Mouse (Mus musculus) embryonic facial prominence, embryonic 12.5 days (tissue): ENCODE data around the gene Mettl14. TPM values are rescaled to one million over a fixed set of nuclear protein-coding genes. Genes with fewer than 3 reads are reported as not detected.
A peak's percentile ranks its signal among the peaks of the same experiment; 100 is the strongest.

Experiments
- ATAC-seq: fragments of 200-750 bp; cut with Nextera tagmentation; 2 replicates; pipeline ENCODE4 v1.8.0; 2017; ENCODE audit not compliant: insufficient number of reproducible peaks, insufficient read depth, low FRiP score, low TSS enrichment
- H3K27ac ChIP-seq: fragments of 300-500 bp; sonication (generic); 2 replicates; pipeline ENCODE4 v1.5.1; 2016; ENCODE audit warnings: mild to moderate bottlenecking
- H3K27me3 ChIP-seq: fragments of 300-500 bp; sonication (generic); 2 replicates; pipeline ENCODE4 v1.6.1; 2016; ENCODE audit warnings: mild to moderate bottlenecking, moderate library complexity
- H3K36me3 ChIP-seq: fragments of 300-500 bp; sonication (generic); 2 replicates; pipeline ENCODE4 v1.6.1; 2016; ENCODE audit warnings: mild to moderate bottlenecking
- H3K4me1 ChIP-seq: fragments of 300-500 bp; sonication (generic); 2 replicates; pipeline ENCODE4 v1.6.1; 2016
- H3K4me2 ChIP-seq: fragments of 300-500 bp; sonication (generic); replicated peaks from 2 replicates; pipeline ENCODE4 v1.6.1; 2016; ENCODE audit warnings: mild to moderate bottlenecking, moderate library complexity
- H3K4me3 ChIP-seq: fragments of 300-500 bp; sonication (generic); 2 replicates; pipeline ENCODE4 v1.5.1; 2016; ENCODE audit warnings: mild to moderate bottlenecking
- H3K9ac ChIP-seq: fragments of 300-500 bp; sonication (generic); 2 replicates; pipeline ENCODE4 v1.6.1; 2016; ENCODE audit warnings: mild to moderate bottlenecking, moderate library complexity
- H3K9me3 ChIP-seq: fragments of 300-500 bp; sonication (generic); 2 replicates; pipeline ENCODE4 v1.6.1; 2016; ENCODE audit warnings: mild to moderate bottlenecking, moderate library complexity
- WGBS: fragments of 180-500 bp; shearing (Covaris S2); methylation state at CpG from one replicate; pipeline ENCODE4 v1.1.7; 2016; 5-methylcytosine and 5-hydroxymethylcytosine counted together
- polyA plus RNA-seq: library from polyadenylated mRNA; unstranded; fragments of >200 nt; fragmentation: Nextera tagmentation; extraction: Ambion mirVana; gene quantifications from 2 replicates; pipeline ENCODE4 v1.2.1, GENCODE M21; 2016

Mettl14 gene
- polyA plus RNA-seq, 1 experiment from 2014 or later = 35.9 TPM

DNA sequence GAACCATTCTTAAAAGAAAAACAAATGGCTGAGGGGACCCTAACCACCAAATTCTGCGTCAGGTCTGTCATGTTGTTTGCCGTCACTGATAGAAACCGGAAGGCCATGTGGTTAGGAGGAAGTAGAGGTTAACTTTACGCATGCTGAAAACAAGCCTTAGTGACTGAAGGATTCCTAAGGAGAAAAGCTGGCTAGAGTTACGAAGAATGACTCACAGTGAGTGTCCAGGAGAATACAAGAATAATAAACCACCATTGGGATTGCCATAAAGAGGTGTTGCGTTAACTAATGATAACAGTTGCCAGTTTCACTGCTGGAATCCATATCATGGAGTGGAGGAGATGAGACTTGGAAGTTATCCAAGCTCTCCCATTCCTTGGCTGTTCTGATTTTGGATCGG lies 51.0 kb downstream of the Mettl14 start:
- Histone ChIP-seq H3K4me3 (no peak overlapping the region), H3K36me3 (peaks cover 1% of the 10 kb centered on the region; the same call in 1 of the 2 replicates), H3K4me2 (no peak overlapping the region), H3K27me3 (no peaks in the 10 kb centered on the region), H3K4me1 (peaks cover 11% of the 10 kb centered on the region; the same call in 1 of the 2 replicates), H3K9ac (no peak overlapping the region), H3K9me3 (no peaks in the 10 kb centered on the region), H3K27ac (0 out of 2 replicates have a peak overlapping the region, but pooled peaks have one; percentile 38)
- no peak for ATAC-seq
- 66% methylated on average over 7 of the region's 7 CpGs for WGBS

DNA sequence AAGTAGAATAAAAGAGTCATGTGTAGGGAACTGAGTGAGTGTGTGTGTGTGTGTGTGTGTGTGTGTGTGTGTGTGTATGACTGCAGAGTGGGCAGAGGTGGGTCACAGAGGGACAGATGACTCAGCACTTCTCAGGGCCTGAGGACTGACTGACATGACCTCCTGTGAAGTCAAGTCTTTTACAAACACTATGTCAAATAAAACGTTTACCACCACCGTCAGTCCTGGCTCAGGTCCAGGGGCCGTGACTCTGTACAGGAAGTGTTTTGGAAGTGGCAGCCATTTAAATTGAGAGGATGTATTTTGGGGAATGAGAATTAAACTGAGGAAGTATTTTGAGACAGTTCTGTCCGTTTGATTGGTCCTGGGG lies 52.9 kb downstream of the Mettl14 start:
- H3K9me3 ChIP-seq = no peaks in the 10 kb centered on the region
- H3K4me2 ChIP-seq = no peak overlapping the region
- no peaks in the 10 kb centered on the region for H3K27me3 ChIP-seq
- H3K9ac ChIP-seq = no peak overlapping the region
- peak overlapping the region; percentile 51; the same call in 1 of the 2 replicates for H3K27ac ChIP-seq
- 28% methylated on average over 4 of the region's 4 CpGs for WGBS
- H3K36me3 ChIP-seq = no peaks in the 10 kb centered on the region; the same call in 1 of the 2 replicates
- no peak for ATAC-seq
- peaks cover 11% of the 10 kb centered on the region; the same call in 1 of the 2 replicates for H3K4me1 ChIP-seq
- no peak overlapping the region for H3K4me3 ChIP-seq

DNA sequence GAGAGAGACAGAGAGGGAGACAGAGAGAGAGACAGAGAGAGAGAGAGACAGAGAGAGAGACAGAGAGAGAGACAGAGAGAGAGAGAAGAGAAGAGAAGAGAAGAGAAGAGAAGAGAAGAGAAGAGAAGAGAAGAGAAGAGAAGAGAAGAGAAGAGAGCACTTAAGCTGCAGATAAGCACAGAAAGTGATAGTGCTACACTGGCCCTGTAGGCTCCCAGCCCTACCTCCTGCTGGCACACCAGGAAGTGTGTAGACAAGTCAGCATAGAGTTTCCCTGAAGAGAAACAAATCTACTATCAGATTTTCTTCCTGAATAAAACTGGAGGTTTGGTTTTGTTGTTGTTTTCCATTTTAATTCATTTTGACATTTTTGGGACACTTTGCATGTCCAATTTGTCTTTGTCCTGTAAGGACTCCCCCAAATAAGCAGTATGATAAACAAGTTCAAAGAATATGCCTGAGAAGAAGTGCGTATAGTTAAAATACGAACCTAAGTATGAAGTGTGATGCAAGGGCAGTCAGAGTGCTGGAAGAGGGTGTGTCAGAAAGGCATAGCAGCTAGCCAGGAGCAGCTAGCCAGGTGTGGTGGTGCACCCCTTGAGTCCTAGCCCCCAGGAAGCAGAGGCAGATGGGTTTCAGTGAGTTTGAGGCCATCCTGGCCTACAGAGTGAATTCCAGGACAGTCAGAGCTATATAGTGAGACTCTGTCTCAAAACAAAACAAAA lies 53.4 kb downstream of the Mettl14 start:
- no peaks in the 10 kb centered on the region; the same call in 1 of the 2 replicates for H3K36me3 ChIP-seq
- no peak overlapping the region for H3K4me2 ChIP-seq
- H3K27ac ChIP-seq = peak overlapping the region; percentile 51; the same call in 1 of the 2 replicates
- H3K4me3 ChIP-seq = no peak overlapping the region
- peaks cover 11% of the 10 kb centered on the region; the same call in 1 of the 2 replicates for H3K4me1 ChIP-seq
- no peaks in the 10 kb centered on the region for H3K9me3 ChIP-seq
- no peaks in the 10 kb centered on the region for H3K27me3 ChIP-seq
- no peak overlapping the region for H3K9ac ChIP-seq
- no peak for ATAC-seq
- WGBS = 84% methylated on average over 2 of the region's 2 CpGs

DNA sequence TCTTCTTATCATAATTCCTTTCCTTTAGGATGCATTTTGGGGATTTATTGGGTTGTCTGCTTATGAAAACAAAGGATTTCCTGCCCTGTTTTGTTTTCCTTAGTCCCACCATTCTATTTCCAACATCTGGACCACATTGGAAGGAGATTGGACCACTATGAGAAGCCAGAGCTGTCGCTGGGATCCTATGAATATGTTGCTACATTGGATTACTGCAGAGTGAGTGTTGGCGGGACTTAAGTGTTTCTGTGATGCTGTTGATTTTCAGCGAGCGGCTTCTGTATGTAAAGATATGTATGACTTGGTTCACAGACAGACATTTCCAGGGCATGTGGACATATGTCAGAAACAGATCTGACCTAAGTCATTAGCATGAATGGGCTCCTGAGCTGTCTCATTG lies 55.7 kb downstream of the Mettl14 start:
- Histone ChIP-seq H3K27me3 (no peaks in the 10 kb centered on the region), H3K27ac (no peak overlapping the region), H3K4me2 (no peak overlapping the region), H3K36me3 (no peaks in the 10 kb centered on the region; the same call in 1 of the 2 replicates), H3K9ac (no peak overlapping the region), H3K4me1 (peaks cover 11% of the 10 kb centered on the region; the same call in 1 of the 2 replicates), H3K9me3 (no peaks in the 10 kb centered on the region), H3K4me3 (no peak overlapping the region)
- WGBS = 78% methylated on average over 4 of the region's 4 CpGs
- no peak for ATAC-seq

DNA sequence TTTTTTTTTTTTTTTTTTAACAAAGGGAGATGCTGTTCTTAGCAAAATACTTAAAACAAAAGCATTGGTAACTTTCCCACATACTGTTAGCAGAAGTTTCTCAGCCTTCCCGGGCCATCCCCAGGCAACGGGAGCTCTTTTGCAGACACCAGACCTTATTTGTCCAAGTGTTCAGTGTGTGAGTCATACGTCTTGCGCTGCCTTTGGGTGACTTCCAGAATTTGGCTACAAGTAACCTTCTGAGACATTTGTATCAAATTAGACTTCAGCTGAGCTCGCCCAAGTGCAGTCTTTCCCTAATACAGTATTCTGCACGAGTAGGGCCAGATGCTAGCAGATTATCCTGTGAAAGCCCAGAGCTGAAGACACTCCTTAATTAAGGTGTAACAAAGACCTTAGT lies 56.7 kb downstream of the Mettl14 start:
- Histone ChIP-seq H3K4me1 (peaks cover 5% of the 10 kb centered on the region; the same call in 1 of the 2 replicates), H3K27ac (no peak overlapping the region), H3K9me3 (no peaks in the 10 kb centered on the region), H3K4me2 (no peak overlapping the region), H3K27me3 (no peaks in the 10 kb centered on the region), H3K36me3 (no peaks in the 10 kb centered on the region; the same call in 1 of the 2 replicates), H3K4me3 (no peak overlapping the region), H3K9ac (no peak overlapping the region)
- 51% methylated on average over 6 of the region's 6 CpGs for WGBS
- no peak for ATAC-seq

DNA sequence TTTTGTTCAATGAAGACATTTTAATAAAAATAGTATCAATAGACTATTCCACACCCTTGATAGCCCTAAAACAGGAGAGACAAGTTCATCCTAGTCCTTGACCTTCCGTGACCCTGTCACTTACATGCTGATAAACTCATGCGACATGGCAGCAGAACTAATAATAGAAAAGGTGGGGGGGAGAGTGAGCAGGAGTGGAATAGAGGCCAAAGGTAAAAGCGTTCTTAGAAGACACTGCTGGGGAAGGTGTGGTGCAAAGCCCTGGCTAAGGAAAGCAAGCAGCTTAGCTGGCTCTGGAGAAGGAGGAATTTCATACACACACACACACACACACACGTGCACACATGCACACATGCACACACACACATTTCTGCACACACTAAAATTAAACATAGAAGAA lies 61.6 kb downstream of the Mettl14 start:
- H3K4me1 ChIP-seq = no peaks in the 10 kb centered on the region
- no peaks in the 10 kb centered on the region for H3K27me3 ChIP-seq
- no peaks in the 10 kb centered on the region for H3K9me3 ChIP-seq
- 63% methylated on average over 4 of the region's 4 CpGs for WGBS
- H3K27ac ChIP-seq = no peak overlapping the region
- ATAC-seq = no peak
- H3K9ac ChIP-seq = no peak overlapping the region
- no peak overlapping the region for H3K4me2 ChIP-seq
- no peaks in the 10 kb centered on the region; the same call in 1 of the 2 replicates for H3K36me3 ChIP-seq
- no peak overlapping the region for H3K4me3 ChIP-seq

DNA sequence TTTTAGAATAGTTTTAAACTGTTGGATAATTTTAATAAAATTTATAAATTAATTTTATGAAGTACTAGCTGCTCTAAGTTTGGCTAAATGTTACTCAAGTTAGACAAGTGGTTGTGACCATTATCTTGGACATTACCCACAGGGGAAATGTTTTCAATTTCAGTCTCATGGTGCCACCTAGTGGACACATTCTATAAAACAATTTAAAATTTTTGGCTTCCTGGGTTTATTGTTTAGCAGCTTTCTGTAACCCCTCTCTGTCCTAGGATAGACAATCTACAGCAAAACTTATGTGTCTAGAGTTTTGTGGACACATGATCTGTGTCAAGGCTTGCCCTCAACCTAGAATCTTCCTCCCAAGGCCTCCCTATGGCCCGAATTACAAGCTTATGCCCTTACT lies 63.8 kb downstream of the Mettl14 start:
- no peak overlapping the region for H3K9ac ChIP-seq
- WGBS = 12% methylated on average over 1 of the region's 1 CpGs
- H3K27me3 ChIP-seq = no peaks in the 10 kb centered on the region
- no peak overlapping the region for H3K4me2 ChIP-seq
- no peak overlapping the region for H3K27ac ChIP-seq
- ATAC-seq = no peak
- H3K4me1 ChIP-seq = no peaks in the 10 kb centered on the region
- no peaks in the 10 kb centered on the region for H3K9me3 ChIP-seq
- H3K4me3 ChIP-seq = no peak overlapping the region
- H3K36me3 ChIP-seq = no peaks in the 10 kb centered on the region

DNA sequence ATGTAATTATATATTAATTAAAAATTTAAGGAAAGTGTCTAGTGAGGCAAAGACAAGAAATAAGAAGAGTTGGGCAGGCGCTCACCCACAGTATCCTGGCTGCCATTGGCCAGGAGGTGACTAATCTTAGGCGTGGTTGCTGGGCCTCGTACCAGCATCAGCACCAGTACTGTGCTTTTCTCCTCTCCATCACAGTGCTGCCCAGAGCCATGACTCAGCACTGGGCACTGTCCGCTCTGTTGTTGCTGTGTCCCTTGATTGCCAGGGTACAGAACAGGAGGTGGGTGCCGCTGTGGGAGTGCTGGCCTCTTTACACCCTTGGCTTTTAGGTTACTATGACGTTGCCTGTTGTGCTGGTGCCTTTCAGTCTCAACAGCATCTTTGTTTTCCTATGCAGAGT lies 64.3 kb downstream of the Mettl14 start:
- Histone ChIP-seq H3K9ac (no peak overlapping the region), H3K9me3 (no peaks in the 10 kb centered on the region), H3K4me1 (no peaks in the 10 kb centered on the region), H3K4me2 (no peak overlapping the region), H3K27me3 (no peaks in the 10 kb centered on the region), H3K27ac (no peak overlapping the region), H3K36me3 (no peaks in the 10 kb centered on the region), H3K4me3 (no peak overlapping the region)
- ATAC-seq = no peak
- 77% methylated on average over 6 of the region's 6 CpGs for WGBS

DNA sequence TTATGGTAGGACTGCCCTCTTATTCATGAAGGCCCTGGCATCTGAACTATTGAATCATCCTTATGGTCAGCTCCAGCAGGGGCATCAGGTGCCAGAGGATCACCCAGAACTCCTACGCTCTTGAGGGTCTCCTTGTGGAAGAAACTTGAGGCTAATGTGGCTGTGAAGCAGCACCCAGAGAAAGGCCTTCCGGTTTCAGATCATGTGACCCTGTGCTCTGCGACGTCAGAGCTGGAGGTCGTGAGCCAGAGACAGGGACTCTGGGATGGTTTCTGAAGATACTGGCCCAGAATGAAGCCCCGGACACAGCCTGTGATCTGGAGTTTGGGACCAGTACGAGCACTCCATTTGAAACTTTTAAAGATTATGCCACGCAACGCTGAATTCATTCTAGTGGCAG lies 65.6 kb downstream of the Mettl14 start:
- H3K4me3 ChIP-seq = no peak overlapping the region
- no peak for ATAC-seq
- no peaks in the 10 kb centered on the region for H3K4me1 ChIP-seq
- H3K9me3 ChIP-seq = no peaks in the 10 kb centered on the region
- H3K27me3 ChIP-seq = no peaks in the 10 kb centered on the region
- no peaks in the 10 kb centered on the region for H3K36me3 ChIP-seq
- H3K9ac ChIP-seq = no peak overlapping the region
- 81% methylated on average over 9 of the region's 9 CpGs for WGBS
- H3K27ac ChIP-seq = no peak overlapping the region
- no peak overlapping the region for H3K4me2 ChIP-seq

Other genes with a start within 250 kb of the Mettl14 start
- gene Synpo2, start 150.0 kb downstream of the Mettl14 start, polyA plus RNA-seq = 8.5 and 8.6 TPM in 2 replicates
- gene Sec24d, start 118.7 kb downstream of the Mettl14 start, polyA plus RNA-seq = 58.5 and 62.6 TPM in 2 replicates
- gene Prss12, start 60.8 kb upstream of the Mettl14 start, polyA plus RNA-seq = 25.2 and 27.4 TPM in 2 replicates